Mouse (Mus musculus) heart, embryonic 16.5 days (tissue): Measurements from ENCODE around the gene Gm20388. TPM values are rescaled to one million over a fixed set of nuclear protein-coding genes. Genes with fewer than 3 reads are reported as not detected.

ENCODE experiments used
- ATAC-seq: fragments of 200-750 bp; cut with Nextera tagmentation; replicated peaks from 2 replicates; pipeline ENCODE4 v1.8.0; 2017; ENCODE audit warnings: moderate number of reproducible peaks; ENCODE audit not compliant: insufficient read depth, low FRiP score; ENCODE audit errors: extremely low read depth
- H3K27ac ChIP-seq: fragments of 300-500 bp; sonication (generic); 2 replicates; pipeline ENCODE4 v1.5.1; 2014; ENCODE audit warnings: mild to moderate bottlenecking, low read length, control low read depth, moderate library complexity
- H3K27me3 ChIP-seq: fragments of 300-500 bp; sonication (generic); 2 replicates; pipeline ENCODE4 v1.6.1; 2014; ENCODE audit warnings: low read length, mixed read lengths; ENCODE audit not compliant: control insufficient read depth, insufficient read depth
- H3K36me3 ChIP-seq: fragments of 300-500 bp; sonication (generic); 2 replicates; pipeline ENCODE4 v1.6.1; 2014; ENCODE audit not compliant: control insufficient read depth, insufficient read depth
- H3K4me1 ChIP-seq: fragments of 300-500 bp; sonication (generic); 2 replicates; pipeline ENCODE4 v1.6.1; 2014; ENCODE audit warnings: low read length, mixed read lengths; ENCODE audit not compliant: control insufficient read depth, insufficient read depth
- H3K4me2 ChIP-seq: fragments of 300-500 bp; sonication (generic); 2 replicates; pipeline ENCODE4 v1.6.1; 2014; ENCODE audit warnings: low read depth, mild to moderate bottlenecking, control low read depth, low read length
- H3K4me3 ChIP-seq: fragments of 300-500 bp; sonication (generic); 2 replicates; pipeline ENCODE4 v1.5.1; 2014; ENCODE audit warnings: mild to moderate bottlenecking, control low read depth, low read length
- H3K9ac ChIP-seq: fragments of 300-500 bp; sonication (generic); 2 replicates; pipeline ENCODE4 v1.6.1; 2014; ENCODE audit warnings: low read length, control low read depth
- H3K9me3 ChIP-seq: fragments of 300-500 bp; sonication (generic); replicated peaks from 2 replicates; pipeline ENCODE4 v1.6.1; 2016; ENCODE audit warnings: low read length; ENCODE audit not compliant: control insufficient read depth
- WGBS: fragments of 180-500 bp; shearing (Covaris S2); extraction: QIAGEN DNeasy Blood & Tissue Kit; methylation state at CpG from one replicate; pipeline ENCODE4 v1.1.7; 2014; 5-methylcytosine and 5-hydroxymethylcytosine counted together
- polyA plus RNA-seq: library from polyadenylated mRNA; unstranded; fragments of >200 nt; fragmentation: Nextera tagmentation; extraction: Ambion mirVana; gene quantifications from 2 replicates; pipeline ENCODE4 v1.2.1, GENCODE M21; 2015

Gm20388 gene
- polyA plus RNA-seq, 1 experiment from 2014 or later = 4.5 TPM

- 85% methylated on average over 5 of the region's 5 CpGs for WGBS
- Histone ChIP-seq H3K27me3 (no peaks in the 10 kb centered on the region), H3K36me3 (peaks cover 14% of the 10 kb centered on the region), H3K4me1 (no peaks in the 10 kb centered on the region), H3K9ac (no peak overlapping the region), H3K4me2 (no peak overlapping the region), H3K27ac (no peak overlapping the region), H3K9me3 (no peaks in the 10 kb centered on the region), H3K4me3 (no peak overlapping the region)
- no peak for ATAC-seq
These were observed 4133.8 kb downstream of the Gm20388 start for GRCm38 (mm10) chr8:124044421-124044820.

GRCm38 (mm10) chr8:124044931-124045330 lies 4134.3 kb downstream of the Gm20388 start:
- no peak overlapping the region for H3K4me2 ChIP-seq
- H3K27me3 ChIP-seq = no peaks in the 10 kb centered on the region
- no peak overlapping the region for H3K27ac ChIP-seq
- H3K9me3 ChIP-seq = no peaks in the 10 kb centered on the region
- H3K36me3 ChIP-seq = peaks cover 14% of the 10 kb centered on the region
- ATAC-seq = no peak
- no peak overlapping the region for H3K4me3 ChIP-seq
- H3K4me1 ChIP-seq = no peaks in the 10 kb centered on the region
- 92% methylated on average over 12 of the region's 12 CpGs for WGBS
- no peak overlapping the region for H3K9ac ChIP-seq

- Histone ChIP-seq H3K9ac (no peak overlapping the region), H3K27me3 (no peaks in the 10 kb centered on the region), H3K36me3 (peaks cover 14% of the 10 kb centered on the region), H3K4me2 (no peak overlapping the region), H3K4me1 (no peaks in the 10 kb centered on the region), H3K27ac (no peak overlapping the region), H3K4me3 (no peak overlapping the region), H3K9me3 (no peaks in the 10 kb centered on the region)
- 83% methylated on average over 8 of the region's 8 CpGs for WGBS
- no peak for ATAC-seq
These were observed 4135.2 kb downstream of the Gm20388 start for GRCm38 (mm10) chr8:124045856-124046255.

- no peak overlapping the region for H3K4me2 ChIP-seq
- no peaks in the 10 kb centered on the region for H3K4me1 ChIP-seq
- WGBS = 20% methylated on average over 3 of the region's 3 CpGs
- peaks cover 6% of the 10 kb centered on the region for H3K36me3 ChIP-seq
- H3K9me3 ChIP-seq = no peaks in the 10 kb centered on the region
- H3K4me3 ChIP-seq = no peak overlapping the region
- H3K27ac ChIP-seq = no peak overlapping the region
- no peak overlapping the region for H3K9ac ChIP-seq
- ATAC-seq = peak; percentile 45; the same call in 1 of the 2 replicates
- no peaks in the 10 kb centered on the region; the same call in 1 of the 2 replicates for H3K27me3 ChIP-seq
These were observed 4141.5 kb downstream of the Gm20388 start for GRCm38 (mm10) chr8:124052110-124052509.

- 53% methylated on average over 4 of the region's 4 CpGs for WGBS
- no peak for ATAC-seq
- no peak overlapping the region for H3K9ac ChIP-seq
- no peaks in the 10 kb centered on the region; the same call in 1 of the 2 replicates for H3K27me3 ChIP-seq
- no peak overlapping the region for H3K27ac ChIP-seq
- H3K36me3 ChIP-seq = peaks cover 2% of the 10 kb centered on the region; the same call in 1 of the 2 replicates
- H3K9me3 ChIP-seq = no peaks in the 10 kb centered on the region
- no peaks in the 10 kb centered on the region for H3K4me1 ChIP-seq
- no peak overlapping the region for H3K4me2 ChIP-seq
- no peak overlapping the region for H3K4me3 ChIP-seq
These were observed 4141.9 kb downstream of the Gm20388 start for GRCm38 (mm10) chr8:124052568-124052967.

- 0 out of 2 replicates have a peak, but pooled peaks have one; percentile 28 for ATAC-seq
- Histone ChIP-seq H3K4me2 (no peak overlapping the region), H3K27ac (no peak overlapping the region)
These were observed 4146.4 kb downstream of the Gm20388 start for GRCm38 (mm10) chr8:124056832-124057655.

GRCm38 (mm10) chr8:124066325-124067058 lies 4155.9 kb downstream of the Gm20388 start:
- Histone ChIP-seq H3K36me3 (no peaks in the 10 kb centered on the region), H3K4me3 (no peak overlapping the region), H3K27ac (peak overlapping the region; percentile 24), H3K4me1 (peaks cover 16% of the 10 kb centered on the region), H3K4me2 (no peak overlapping the region), H3K9ac (no peak overlapping the region), H3K9me3 (no peaks in the 10 kb centered on the region), H3K27me3 (no peaks in the 10 kb centered on the region)
- 41% methylated on average over 4 of the region's 4 CpGs for WGBS
- ATAC-seq = peak; percentile 77

More at GRCm38 (mm10) chr8:124056832-124057655, 4146.4 kb downstream of the Gm20388 start:
- Histone ChIP-seq H3K36me3 (no peaks in the 10 kb centered on the region), H3K4me1 (no peaks in the 10 kb centered on the region), H3K9me3 (no peaks in the 10 kb centered on the region), H3K9ac (no peak overlapping the region), H3K4me3 (no peak overlapping the region), H3K27me3 (no peaks in the 10 kb centered on the region; the same call in 1 of the 2 replicates)
- WGBS = 76% methylated on average over 11 of the region's 11 CpGs

GRCm38 (mm10) chr8:124067059-124067750 lies 4156.6 kb downstream of the Gm20388 start:
- Histone ChIP-seq H3K4me2 (no peak overlapping the region), H3K4me3 (no peak overlapping the region), H3K36me3 (no peaks in the 10 kb centered on the region), H3K27ac (0 out of 2 replicates have a peak overlapping the region, but pooled peaks have one; percentile 21), H3K9ac (no peak overlapping the region), H3K9me3 (no peaks in the 10 kb centered on the region), H3K4me1 (peaks cover 16% of the 10 kb centered on the region), H3K27me3 (no peaks in the 10 kb centered on the region)
- ATAC-seq = no peak
- WGBS = 64% methylated on average over 4 of the region's 4 CpGs
